Mouse (Mus musculus) heart, embryonic 16.5 days (tissue): ENCODE data around the gene Lemd2. TPM values are rescaled to one million over a fixed set of nuclear protein-coding genes. Genes with fewer than 3 reads are reported as not detected.

Source experiments
- ATAC-seq: fragments of 200-750 bp; cut with Nextera tagmentation; replicated peaks from 2 replicates; pipeline ENCODE4 v1.8.0; 2017; ENCODE audit warnings: moderate number of reproducible peaks; ENCODE audit not compliant: insufficient read depth, low FRiP score; ENCODE audit errors: extremely low read depth
- H3K27ac ChIP-seq: fragments of 300-500 bp; sonication (generic); 2 replicates; pipeline ENCODE4 v1.5.1; 2014; ENCODE audit warnings: mild to moderate bottlenecking, low read length, control low read depth, moderate library complexity
- H3K27me3 ChIP-seq: fragments of 300-500 bp; sonication (generic); 2 replicates; pipeline ENCODE4 v1.6.1; 2014; ENCODE audit warnings: low read length, mixed read lengths; ENCODE audit not compliant: control insufficient read depth, insufficient read depth
- H3K36me3 ChIP-seq: fragments of 300-500 bp; sonication (generic); 2 replicates; pipeline ENCODE4 v1.6.1; 2014; ENCODE audit not compliant: control insufficient read depth, insufficient read depth
- H3K4me1 ChIP-seq: fragments of 300-500 bp; sonication (generic); 2 replicates; pipeline ENCODE4 v1.6.1; 2014; ENCODE audit warnings: low read length, mixed read lengths; ENCODE audit not compliant: control insufficient read depth, insufficient read depth
- H3K4me2 ChIP-seq: fragments of 300-500 bp; sonication (generic); 2 replicates; pipeline ENCODE4 v1.6.1; 2014; ENCODE audit warnings: low read depth, mild to moderate bottlenecking, control low read depth, low read length
- H3K4me3 ChIP-seq: fragments of 300-500 bp; sonication (generic); 2 replicates; pipeline ENCODE4 v1.5.1; 2014; ENCODE audit warnings: mild to moderate bottlenecking, control low read depth, low read length
- H3K9ac ChIP-seq: fragments of 300-500 bp; sonication (generic); 2 replicates; pipeline ENCODE4 v1.6.1; 2014; ENCODE audit warnings: low read length, control low read depth
- H3K9me3 ChIP-seq: fragments of 300-500 bp; sonication (generic); replicated peaks from 2 replicates; pipeline ENCODE4 v1.6.1; 2016; ENCODE audit warnings: low read length; ENCODE audit not compliant: control insufficient read depth
- WGBS: fragments of 180-500 bp; shearing (Covaris S2); extraction: QIAGEN DNeasy Blood & Tissue Kit; methylation state at CpG from one replicate; pipeline ENCODE4 v1.1.7; 2014; 5-methylcytosine and 5-hydroxymethylcytosine counted together
- polyA plus RNA-seq: library from polyadenylated mRNA; unstranded; fragments of >200 nt; fragmentation: Nextera tagmentation; extraction: Ambion mirVana; gene quantifications from 2 replicates; pipeline ENCODE4 v1.2.1, GENCODE M21; 2015

Lemd2 gene
- polyA plus RNA-seq, 1 experiment from 2014 or later = 6.3 TPM

DNA sequence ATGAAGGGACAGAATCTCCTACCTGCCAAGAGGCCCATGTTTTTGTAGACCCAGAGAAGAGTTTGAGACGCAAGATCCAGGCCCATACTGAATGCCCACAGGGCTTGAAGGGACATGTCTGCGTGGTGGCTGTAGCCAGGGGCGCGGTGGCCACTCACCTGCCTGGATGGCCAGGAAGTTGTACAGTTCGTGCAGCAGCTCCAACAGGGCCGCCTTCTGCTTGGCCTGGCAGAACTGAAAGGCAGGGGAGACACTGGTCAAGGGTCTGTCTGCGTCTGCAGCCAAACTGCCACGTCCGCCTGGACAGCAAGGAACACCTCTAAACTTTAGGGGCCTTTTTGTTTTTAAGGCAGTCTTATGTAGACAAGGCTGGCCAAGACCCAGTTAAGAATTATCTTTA is 5.1 kb downstream of the Lemd2 start:
- ATAC-seq = no peak
- 0 out of 2 replicates have a peak, but pooled peaks cover 4% of the 10 kb centered on the region for H3K9me3 ChIP-seq
- no peak overlapping the region for H3K9ac ChIP-seq
- peaks cover 39% of the 10 kb centered on the region for H3K36me3 ChIP-seq
- H3K27ac ChIP-seq = no peak overlapping the region
- no peak overlapping the region for H3K4me2 ChIP-seq
- H3K4me1 ChIP-seq = peaks cover 8% of the 10 kb centered on the region
- no peaks in the 10 kb centered on the region for H3K27me3 ChIP-seq
- 97% methylated on average over 9 of the region's 9 CpGs for WGBS
- H3K4me3 ChIP-seq = no peak overlapping the region

DNA sequence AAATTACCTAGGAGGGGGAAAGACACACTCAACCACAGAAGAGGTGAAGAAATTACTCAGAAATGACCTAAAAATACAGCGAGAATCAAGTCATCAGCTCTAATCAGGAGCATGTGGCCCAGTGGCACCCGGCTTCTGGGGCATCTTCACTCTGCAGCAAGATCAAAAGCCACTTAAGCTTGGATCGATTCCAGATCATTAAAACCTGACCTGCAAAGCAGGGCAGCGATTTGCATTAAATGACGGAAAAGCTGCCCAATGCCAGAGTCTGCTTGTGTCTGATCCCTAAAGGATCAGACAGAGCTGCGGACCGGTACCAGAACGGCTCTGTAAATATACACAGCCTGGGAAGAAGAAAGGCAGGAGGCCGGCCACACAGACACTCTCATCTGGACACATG is 8.1 kb downstream of the Lemd2 start:
- H3K27ac ChIP-seq = no peak overlapping the region
- ATAC-seq = no peak
- H3K4me1 ChIP-seq = no peaks in the 10 kb centered on the region
- H3K9ac ChIP-seq = no peak overlapping the region
- peaks cover 56% of the 10 kb centered on the region for H3K36me3 ChIP-seq
- WGBS = 77% methylated on average over 9 of the region's 9 CpGs
- H3K4me2 ChIP-seq = no peak overlapping the region
- H3K27me3 ChIP-seq = no peaks in the 10 kb centered on the region
- no peak overlapping the region for H3K4me3 ChIP-seq
- H3K9me3 ChIP-seq = no peaks in the 10 kb centered on the region

DNA sequence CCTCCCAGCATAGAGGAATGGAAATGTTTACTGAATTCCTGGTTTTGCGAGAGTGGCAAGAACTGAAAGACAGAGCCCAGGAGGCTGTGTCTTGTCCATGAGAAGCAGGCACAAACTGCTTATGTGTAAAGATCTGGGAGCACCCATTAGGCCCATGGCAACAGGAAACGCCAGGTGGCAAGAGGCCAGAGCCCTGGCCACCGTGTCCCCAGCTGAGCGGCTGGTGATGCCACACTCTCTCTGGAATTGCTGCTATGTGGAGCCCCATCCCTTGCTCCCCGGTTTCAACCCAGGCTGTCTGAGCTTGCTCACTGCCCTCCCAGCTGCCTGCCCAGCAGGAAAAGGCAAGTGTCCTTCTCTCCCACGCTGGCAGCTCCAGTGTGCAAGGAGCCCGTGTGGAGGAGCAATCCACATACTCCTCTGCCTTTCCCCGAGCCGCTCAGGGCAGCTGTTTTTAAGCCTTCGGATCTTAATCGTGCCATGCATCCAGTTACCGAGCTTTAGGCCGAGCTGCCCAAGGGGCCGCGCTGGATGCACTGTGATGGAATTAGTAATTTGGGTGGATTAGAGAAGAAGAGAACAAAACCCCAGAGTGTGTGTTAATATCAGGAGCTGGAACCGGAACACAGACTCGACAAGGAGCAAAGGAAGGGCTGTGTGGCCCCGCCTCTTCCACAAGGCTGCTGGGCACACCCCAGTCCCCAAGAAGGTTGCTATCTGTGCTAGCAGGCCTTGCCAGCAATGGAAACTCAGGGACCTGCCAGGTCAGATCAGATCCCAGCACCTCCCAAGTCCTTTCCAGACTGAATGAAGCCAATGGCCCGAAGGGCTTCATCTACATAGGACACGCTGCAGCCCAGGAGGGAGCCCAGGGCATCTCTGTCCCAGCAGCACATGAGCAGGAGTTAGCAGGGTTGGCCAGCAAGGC is 9.7 kb downstream of the Lemd2 start:
- 63% methylated on average over 20 of the region's 20 CpGs for WGBS
- H3K9me3 ChIP-seq = no peaks in the 10 kb centered on the region

DNA sequence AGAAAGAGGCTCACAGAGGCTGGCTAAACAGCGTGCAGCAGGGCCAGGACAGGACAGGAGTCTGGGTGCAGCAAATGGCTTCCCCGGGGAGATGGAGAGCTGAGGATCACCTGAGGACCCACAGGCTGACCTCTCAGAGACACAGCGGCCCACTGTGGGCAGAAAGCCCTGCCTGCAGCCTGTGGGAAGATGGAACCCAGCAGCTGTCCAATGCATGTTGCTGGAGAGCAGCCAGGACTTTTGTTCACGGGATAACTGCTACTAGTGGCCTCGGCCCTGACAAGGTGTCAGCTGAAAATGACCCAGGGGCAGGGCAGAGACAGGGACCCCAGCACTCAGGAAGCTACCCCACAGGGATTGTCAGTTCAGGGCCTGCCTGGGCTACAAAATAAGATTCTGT is 12.5 kb downstream of the Lemd2 start:
- Histone ChIP-seq H3K9ac (no peak overlapping the region), H3K36me3 (peaks cover 53% of the 10 kb centered on the region), H3K9me3 (no peaks in the 10 kb centered on the region), H3K4me2 (no peak overlapping the region), H3K27ac (no peak overlapping the region), H3K27me3 (no peaks in the 10 kb centered on the region), H3K4me3 (no peak overlapping the region), H3K4me1 (no peaks in the 10 kb centered on the region)
- WGBS = 56% methylated on average over 5 of the region's 5 CpGs
- ATAC-seq = no peak

More for the DNA sequence above, 9.7 kb downstream of the Lemd2 start:
- no peak overlapping the region for H3K4me2 ChIP-seq
- no peaks in the 10 kb centered on the region for H3K27me3 ChIP-seq
- no peaks in the 10 kb centered on the region for H3K4me1 ChIP-seq
- no peak for ATAC-seq
- no peak overlapping the region for H3K4me3 ChIP-seq
- peaks cover 61% of the 10 kb centered on the region for H3K36me3 ChIP-seq
- no peak overlapping the region for H3K9ac ChIP-seq
- no peak overlapping the region for H3K27ac ChIP-seq

DNA sequence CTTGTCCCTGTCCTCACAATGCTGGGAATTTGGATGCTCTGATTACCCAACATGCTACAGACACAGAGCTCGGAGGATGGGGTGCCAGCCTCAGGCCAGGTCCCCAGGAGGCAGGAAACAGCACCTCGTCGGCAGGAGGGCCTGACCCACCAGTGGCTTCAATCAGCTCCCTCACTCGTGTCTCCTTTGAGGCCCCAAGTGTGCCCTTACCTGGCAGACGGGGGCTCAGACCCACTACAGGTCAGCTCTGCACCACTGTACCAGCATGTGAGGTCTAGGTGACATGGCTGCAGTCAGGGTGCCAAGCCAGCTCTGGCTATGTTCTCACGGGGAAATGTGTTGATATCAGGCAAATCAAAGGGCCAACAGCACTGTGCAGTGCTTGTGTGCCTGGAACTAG is 13.1 kb downstream of the Lemd2 start:
- no peak overlapping the region for H3K27ac ChIP-seq
- H3K4me1 ChIP-seq = no peaks in the 10 kb centered on the region
- H3K4me3 ChIP-seq = no peak overlapping the region
- 83% methylated on average over 6 of the region's 6 CpGs for WGBS
- H3K9ac ChIP-seq = no peak overlapping the region
- H3K9me3 ChIP-seq = no peaks in the 10 kb centered on the region
- ATAC-seq = no peak
- H3K27me3 ChIP-seq = peaks cover 3% of the 10 kb centered on the region; the same call in 1 of the 2 replicates
- peaks cover 53% of the 10 kb centered on the region for H3K36me3 ChIP-seq
- no peak overlapping the region for H3K4me2 ChIP-seq

DNA sequence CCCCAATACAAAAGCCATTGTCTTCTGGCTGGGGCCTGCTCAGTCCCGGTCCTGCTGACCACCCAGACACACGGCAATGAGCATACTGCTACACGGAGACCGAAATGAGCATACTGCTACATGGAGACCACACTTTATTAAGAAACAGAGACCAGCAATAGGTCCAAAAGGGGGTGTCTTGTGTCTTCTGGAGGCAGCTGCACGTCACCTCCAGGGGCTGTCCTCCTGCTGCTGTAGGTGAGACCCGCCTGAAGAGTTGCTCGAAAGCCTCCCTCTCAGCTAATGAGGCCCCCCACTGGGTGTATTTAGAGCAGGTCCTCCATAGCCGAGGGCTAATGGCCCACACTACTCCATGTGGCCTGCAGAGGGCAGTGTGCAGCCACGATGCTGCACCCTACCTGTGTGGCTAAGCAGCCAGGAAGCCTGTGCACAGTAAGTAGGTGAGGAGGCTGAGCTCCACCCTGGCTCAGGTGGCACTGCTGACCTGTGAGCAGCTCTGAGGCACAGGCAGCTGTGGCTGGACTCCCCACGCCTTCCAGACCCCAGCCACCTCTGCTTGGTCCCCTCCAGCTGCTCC is 14.5 kb downstream of the Lemd2 start:
- no peak overlapping the region for H3K27ac ChIP-seq
- peaks cover 5% of the 10 kb centered on the region; the same call in 1 of the 2 replicates for H3K27me3 ChIP-seq
- no peaks in the 10 kb centered on the region for H3K9me3 ChIP-seq
- no peak overlapping the region for H3K9ac ChIP-seq
- H3K4me2 ChIP-seq = no peak overlapping the region
- no peak overlapping the region for H3K4me3 ChIP-seq
- 50% methylated on average over 10 of the region's 10 CpGs for WGBS
- no peaks in the 10 kb centered on the region for H3K4me1 ChIP-seq
- peaks cover 40% of the 10 kb centered on the region for H3K36me3 ChIP-seq
- peak; percentile 25; the same call in 1 of the 2 replicates for ATAC-seq

DNA sequence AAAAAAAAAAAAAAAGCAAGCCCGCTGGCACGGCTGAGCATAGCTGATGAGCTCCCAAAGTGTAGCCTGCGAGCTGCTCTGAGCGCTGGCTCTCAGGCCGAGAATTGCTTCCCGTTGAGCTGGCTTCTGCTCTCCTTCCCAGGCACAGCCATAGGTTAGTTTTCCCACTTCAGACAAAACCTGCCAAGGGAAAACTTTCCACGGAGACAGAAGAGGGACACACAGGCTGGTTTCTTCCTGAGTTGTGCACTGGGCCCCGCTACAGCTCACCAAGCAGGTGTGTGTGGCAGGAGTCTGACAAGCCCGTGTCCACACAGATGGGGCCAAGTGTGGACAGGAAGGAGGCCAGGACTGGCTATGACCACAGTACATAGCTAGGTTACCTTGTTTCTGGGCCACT is 15.4 kb downstream of the Lemd2 start:
- no peaks in the 10 kb centered on the region for H3K4me1 ChIP-seq
- peaks cover 34% of the 10 kb centered on the region for H3K36me3 ChIP-seq
- no peak overlapping the region for H3K9ac ChIP-seq
- WGBS = 63% methylated on average over 9 of the region's 9 CpGs
- H3K27me3 ChIP-seq = peaks cover 5% of the 10 kb centered on the region; the same call in 1 of the 2 replicates
- ATAC-seq = no peak
- no peaks in the 10 kb centered on the region for H3K9me3 ChIP-seq
- no peak overlapping the region for H3K4me3 ChIP-seq
- no peak overlapping the region for H3K27ac ChIP-seq
- no peak overlapping the region for H3K4me2 ChIP-seq

DNA sequence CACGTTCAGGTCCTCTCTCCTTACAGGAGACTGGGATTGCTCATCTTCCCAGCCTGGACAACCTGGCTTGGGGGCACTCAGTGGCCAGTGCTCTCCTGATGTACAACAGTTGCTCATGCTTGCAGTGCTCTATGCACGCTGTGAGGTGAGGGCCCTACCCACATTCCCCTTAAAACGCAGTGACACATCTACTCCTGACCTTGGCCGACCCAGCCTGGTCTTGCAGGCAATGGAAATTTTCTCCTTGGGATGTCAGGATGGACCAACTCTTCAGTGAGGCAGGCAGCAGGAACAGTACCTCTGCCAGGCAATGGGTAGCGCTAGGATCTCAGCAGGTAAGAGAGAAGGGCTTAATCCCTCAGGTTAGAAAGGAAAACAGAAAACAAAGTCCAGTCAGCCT is 17.2 kb downstream of the Lemd2 start:
- no peak for ATAC-seq
- Histone ChIP-seq H3K9ac (no peak overlapping the region), H3K27me3 (peaks cover 5% of the 10 kb centered on the region; the same call in 1 of the 2 replicates), H3K4me3 (no peak overlapping the region), H3K27ac (no peak overlapping the region), H3K4me1 (no peaks in the 10 kb centered on the region), H3K9me3 (no peaks in the 10 kb centered on the region), H3K36me3 (peaks cover 16% of the 10 kb centered on the region; the same call in 1 of the 2 replicates), H3K4me2 (no peak overlapping the region)
- 59% methylated on average over 5 of the region's 5 CpGs for WGBS

DNA sequence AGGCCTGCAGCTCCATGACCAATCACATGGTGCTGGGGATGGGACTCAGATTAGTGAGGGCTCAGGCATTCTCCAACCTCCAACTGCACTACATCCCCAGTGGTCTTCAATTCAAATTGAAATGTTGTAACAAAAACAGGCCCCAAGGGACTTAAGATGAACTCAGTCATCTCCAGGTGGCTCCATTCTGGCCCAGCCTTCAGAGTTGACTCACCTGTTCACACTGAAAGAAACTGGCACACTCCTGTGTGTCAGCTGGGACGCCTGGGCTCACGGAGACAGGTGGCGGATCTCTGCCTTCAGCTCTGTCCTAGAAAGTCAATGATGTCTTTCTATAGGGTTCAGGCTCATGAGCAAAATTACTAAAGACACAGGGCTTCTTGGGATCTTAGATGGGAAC is 18.2 kb downstream of the Lemd2 start:
- Histone ChIP-seq H3K4me2 (no peak overlapping the region), H3K27me3 (peaks cover 5% of the 10 kb centered on the region; the same call in 1 of the 2 replicates), H3K4me3 (no peak overlapping the region), H3K4me1 (no peaks in the 10 kb centered on the region), H3K27ac (no peak overlapping the region), H3K36me3 (peaks cover 8% of the 10 kb centered on the region; the same call in 1 of the 2 replicates), H3K9ac (no peak overlapping the region), H3K9me3 (no peaks in the 10 kb centered on the region)
- ATAC-seq = no peak
- 77% methylated on average over 3 of the region's 3 CpGs for WGBS
